Mouse (Mus musculus) limb, embryonic 14.5 days (tissue): ENCODE measurements around the gene Nrip1. TPM values are rescaled to one million over a fixed set of nuclear protein-coding genes. Genes with fewer than 3 reads are reported as not detected.

Source experiments
- ATAC-seq: fragments of 200-750 bp; cut with Nextera tagmentation; 2 replicates; pipeline ENCODE4 v1.8.0; 2017; ENCODE audit warnings: low read depth, moderate number of reproducible peaks, moderate TSS enrichment; ENCODE audit not compliant: low FRiP score
- DNase-seq: peaks from one replicate; pipeline ENCODE4 v3.0.0-alpha.2; 2015; ENCODE audit warnings: low spot score
- H3K27ac ChIP-seq: fragments of 300-500 bp; sonication (generic); replicated peaks from 2 replicates; pipeline ENCODE4 v1.5.1; 2014; ENCODE audit warnings: low read depth, mild to moderate bottlenecking, low read length, moderate library complexity, mixed read lengths
- H3K27me3 ChIP-seq: fragments of 300-500 bp; sonication (generic); 2 replicates; pipeline ENCODE4 v1.6.1; 2014; ENCODE audit warnings: low read length, mixed read lengths; ENCODE audit not compliant: control insufficient read depth, insufficient read depth
- H3K36me3 ChIP-seq: fragments of 300-500 bp; sonication (generic); 2 replicates; pipeline ENCODE4 v1.6.1; 2014; ENCODE audit warnings: mild to moderate bottlenecking, low read length, moderate library complexity, mixed read lengths; ENCODE audit not compliant: control insufficient read depth, insufficient read depth
- H3K4me1 ChIP-seq: fragments of 300-500 bp; sonication (generic); 2 replicates; pipeline ENCODE4 v1.6.1; 2014; ENCODE audit warnings: antibody characterized with exemption, low read length, mixed read lengths; ENCODE audit not compliant: control insufficient read depth, insufficient read depth
- H3K4me2 ChIP-seq: fragments of 300-500 bp; sonication (generic); replicated peaks from 2 replicates; pipeline ENCODE4 v1.6.1; 2014; ENCODE audit warnings: low read depth, mild to moderate bottlenecking, low read length, moderate library complexity; ENCODE audit not compliant: severe bottlenecking
- H3K4me3 ChIP-seq: fragments of 300-500 bp; sonication (generic); replicated peaks from 2 replicates; pipeline ENCODE4 v1.5.1; 2014; ENCODE audit warnings: low read length
- H3K9ac ChIP-seq: fragments of 300-500 bp; sonication (generic); 2 replicates; pipeline ENCODE4 v1.6.1; 2014; ENCODE audit warnings: mild to moderate bottlenecking, low read depth, low read length, moderate library complexity; ENCODE audit not compliant: severe bottlenecking
- H3K9me3 ChIP-seq: fragments of 300-500 bp; sonication (generic); 2 replicates; pipeline ENCODE4 v1.6.1; 2016; ENCODE audit warnings: low read length; ENCODE audit not compliant: control insufficient read depth
- POLR2A ChIP-seq: fragments of 200-500 bp; IDR thresholded peaks from 2 replicates; pipeline ENCODE4 v1.8.0; 2012; ENCODE audit warnings: inconsistent platforms, mild to moderate bottlenecking, moderate library complexity, borderline replicate concordance; ENCODE audit not compliant: insufficient read depth, insufficient read length; ENCODE audit errors: extremely low read depth
- WGBS: fragments of 180-500 bp; shearing (Covaris S2); extraction: QIAGEN DNeasy Blood & Tissue Kit; methylation state at CpG from one replicate; pipeline ENCODE4 v1.1.7; 2014; 5-methylcytosine and 5-hydroxymethylcytosine counted together
- polyA plus RNA-seq, 2 experiments: library from polyadenylated mRNA; depleted of rRNA in 1 of 2; stranded (reverse) in 1 of 2; unstranded in 1 of 2; fragments of >200 nt; fragmentation: Nextera tagmentation in 1 of 2; extraction: Ambion mirVana in 1 of 2; gene quantifications; 2 replicates each; pipeline versions ENCODE4 v1.2.1 to v1.2.3; 2012 to 2014

Nrip1 gene
- polyA plus RNA-seq, 2 experiments = 6.9 to 37.3 TPM

DNA sequence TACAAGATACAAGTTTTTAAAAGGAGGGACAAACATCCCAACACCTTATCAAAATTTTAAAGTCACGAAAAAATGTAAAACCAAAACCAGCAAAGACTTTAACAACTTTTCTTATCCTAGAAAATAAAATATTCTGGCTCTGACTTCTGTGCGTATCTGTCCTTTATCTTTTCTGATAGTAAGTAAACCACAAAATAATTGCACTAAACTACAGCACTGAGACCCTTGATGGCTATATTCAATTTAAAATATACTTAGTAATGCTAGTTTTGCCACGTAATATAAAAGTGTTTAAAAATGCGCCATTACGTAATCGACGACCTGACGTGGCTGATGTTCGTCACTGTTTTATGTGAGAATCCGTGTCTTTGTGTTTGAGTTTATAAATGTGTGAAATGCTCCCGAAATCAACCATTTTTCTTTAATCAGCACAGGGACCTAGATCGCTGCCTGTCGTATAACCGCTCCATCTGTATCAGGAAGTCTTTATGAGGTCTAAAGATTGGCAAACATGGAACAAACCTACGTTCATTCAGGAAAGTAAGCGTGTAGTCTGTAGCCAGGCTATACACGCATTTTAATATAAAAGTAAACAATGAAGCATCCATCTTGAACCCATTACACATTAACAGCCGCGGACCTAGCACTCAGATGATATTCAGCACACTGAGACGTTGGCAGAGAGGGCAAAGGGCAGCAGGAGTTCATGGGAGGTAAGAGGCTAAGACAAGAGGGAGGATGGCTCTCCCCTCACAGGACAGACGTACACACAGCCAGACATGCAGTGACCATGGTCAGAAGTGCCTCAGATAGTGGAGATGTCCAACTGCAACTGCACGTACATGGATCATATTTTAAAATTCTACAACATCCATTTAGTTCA is 56.4 kb downstream of the Nrip1 start:
- ATAC-seq = no peak
- Histone ChIP-seq H3K27me3 (no peaks in the 10 kb centered on the region), H3K36me3 (no peaks in the 10 kb centered on the region), H3K4me3 (no peak overlapping the region), H3K9me3 (no peaks in the 10 kb centered on the region), H3K4me1 (0 out of 2 replicates have a peak, but pooled peaks cover 4% of the 10 kb centered on the region), H3K4me2 (no peak overlapping the region), H3K9ac (no peak overlapping the region), H3K27ac (no peak overlapping the region)
- 80% methylated on average over 22 of the region's 22 CpGs for WGBS
- DNase-seq = no peak
- no peak for TF ChIP-seq POLR2A

DNA sequence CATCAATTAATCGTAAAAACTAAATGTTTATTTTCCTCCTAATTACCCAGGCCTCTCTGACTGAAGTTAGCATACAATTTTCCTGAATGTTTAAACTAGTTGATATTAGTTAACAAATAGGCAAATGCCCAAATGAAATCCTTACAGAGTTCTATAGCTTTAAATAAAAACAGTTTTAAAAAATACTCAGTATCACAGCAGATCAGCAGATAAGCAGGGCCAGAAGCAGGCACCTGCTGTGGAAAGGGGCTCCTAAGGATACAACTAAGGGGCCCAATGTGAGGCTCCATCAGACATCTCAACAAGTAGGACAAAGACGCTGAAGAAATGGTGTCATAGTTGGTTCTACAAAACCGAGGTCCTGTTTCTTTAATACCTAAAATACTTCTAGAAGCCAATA is 58.0 kb downstream of the Nrip1 start:
- whole genome bisulfite sequencing = 91% methylated on average over 3 of the region's 3 CpGs
- no peaks in the 10 kb centered on the region for H3K36me3 ChIP-seq
- H3K4me1 ChIP-seq = no peaks in the 10 kb centered on the region
- no peaks in the 10 kb centered on the region for H3K9me3 ChIP-seq
- DNase-seq (no peak), ATAC-seq (no peak)
- TF ChIP-seq POLR2A = no peak
- H3K27ac ChIP-seq = no peak overlapping the region
- H3K4me2 ChIP-seq = no peak overlapping the region
- no peak overlapping the region for H3K9ac ChIP-seq
- no peak overlapping the region for H3K4me3 ChIP-seq
- no peaks in the 10 kb centered on the region for H3K27me3 ChIP-seq

DNA sequence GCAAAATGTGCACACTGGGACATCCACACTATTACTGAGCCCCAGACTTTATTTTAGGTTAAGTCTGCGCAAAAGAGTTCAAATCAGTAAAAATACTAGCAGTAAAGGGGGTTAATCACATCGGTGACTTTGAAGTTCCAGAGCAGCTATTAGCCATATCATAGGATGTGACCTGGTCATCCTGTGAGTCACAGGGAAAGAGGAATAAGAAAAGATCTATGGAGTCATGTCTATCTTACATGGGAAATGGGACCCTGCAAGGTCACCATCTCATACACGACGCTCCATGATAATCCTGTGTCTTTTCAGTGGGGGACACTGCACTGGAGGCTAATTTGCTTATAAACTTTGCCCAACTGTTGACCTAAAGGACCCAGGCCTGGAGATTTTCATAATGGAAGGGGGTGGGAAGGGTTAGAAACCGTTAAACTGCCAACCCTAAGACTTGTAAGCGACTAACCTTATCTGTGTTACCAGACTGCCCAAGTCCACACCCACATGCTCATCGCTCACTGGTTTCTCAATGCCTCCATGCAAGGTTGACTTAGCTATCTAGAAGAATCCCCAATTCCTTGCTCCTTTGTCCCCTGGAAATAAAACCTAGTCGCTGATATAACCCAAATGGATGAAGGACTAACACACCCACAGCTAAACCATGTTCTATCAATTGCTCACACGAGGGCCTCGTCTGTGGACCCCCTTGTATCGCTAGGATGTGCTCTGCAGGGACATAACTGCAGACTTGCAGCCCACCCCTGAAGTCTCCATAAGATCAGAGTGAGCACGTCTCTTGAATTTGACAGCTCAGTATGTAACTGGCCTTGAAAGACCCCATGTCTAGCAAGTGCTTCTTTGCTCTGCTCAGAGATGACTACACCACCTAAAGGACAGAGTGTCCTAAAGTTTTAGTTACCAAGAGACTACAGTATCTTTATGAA is 59.3 kb downstream of the Nrip1 start:
- Histone ChIP-seq H3K4me2 (no peak overlapping the region), H3K27ac (no peak overlapping the region), H3K4me1 (no peaks in the 10 kb centered on the region), H3K4me3 (no peak overlapping the region), H3K27me3 (no peaks in the 10 kb centered on the region), H3K36me3 (no peaks in the 10 kb centered on the region; the same call in 1 of the 2 replicates), H3K9me3 (no peaks in the 10 kb centered on the region), H3K9ac (no peak overlapping the region)
- DNase-seq (no peak), ATAC-seq (no peak)
- no peak for TF ChIP-seq POLR2A
- 84% methylated on average over 12 of the region's 12 CpGs for WGBS

DNA sequence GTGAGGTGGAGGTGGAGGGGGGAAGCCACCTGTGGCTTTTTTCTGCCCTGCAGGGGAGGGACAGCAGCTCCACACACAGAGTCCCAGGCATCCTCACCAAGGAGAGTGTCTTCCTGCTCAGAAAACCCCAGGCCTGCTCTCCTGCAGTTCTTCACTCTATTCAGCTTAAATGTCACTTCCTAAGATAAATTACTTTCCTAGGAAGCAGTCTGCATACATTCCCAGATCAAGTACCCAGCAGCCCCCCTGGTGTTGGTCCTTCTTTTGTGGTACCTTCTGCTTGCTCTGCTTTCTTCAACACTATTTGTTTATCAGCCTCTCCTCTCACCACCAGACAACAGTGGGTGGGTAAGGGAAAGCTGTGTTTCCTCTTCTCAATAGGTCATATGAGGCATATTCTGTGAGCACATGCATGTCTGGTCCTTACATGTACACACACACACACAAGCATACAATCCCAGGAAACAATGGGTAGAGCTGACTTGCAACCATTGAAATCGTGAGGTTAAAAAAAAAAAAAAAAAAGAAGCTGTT is 60.7 kb downstream of the Nrip1 start:
- TF ChIP-seq POLR2A = no peak
- Histone ChIP-seq H3K9me3 (no peaks in the 10 kb centered on the region), H3K27ac (no peak overlapping the region), H3K27me3 (no peaks in the 10 kb centered on the region), H3K4me3 (no peak overlapping the region), H3K36me3 (no peaks in the 10 kb centered on the region; the same call in 1 of the 2 replicates), H3K4me2 (no peak overlapping the region), H3K4me1 (no peaks in the 10 kb centered on the region), H3K9ac (no peak overlapping the region)
- ATAC-seq (no peak), DNase-seq (no peak)
- 38% methylated on average over 1 of the region's 1 CpGs for WGBS

DNA sequence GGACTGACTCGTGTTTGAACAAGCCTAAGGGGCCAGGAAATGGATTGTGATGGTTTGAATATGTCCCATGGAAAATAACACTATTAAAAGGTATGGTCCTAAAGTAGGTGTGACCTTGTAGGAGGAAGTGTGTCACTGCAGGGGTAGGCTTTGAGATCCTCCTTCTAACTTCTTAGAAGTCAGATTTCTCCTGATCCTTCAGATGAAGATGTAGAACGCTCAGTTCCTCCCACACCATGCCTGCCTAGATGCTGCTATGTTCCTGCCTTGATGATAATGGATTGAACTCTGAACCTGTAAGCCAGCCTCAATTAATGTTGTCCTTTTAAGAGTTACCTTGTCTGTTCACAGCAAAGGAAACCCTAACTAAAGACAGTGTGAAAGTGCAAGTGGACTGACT is 62.8 kb downstream of the Nrip1 start:
- no peak overlapping the region for H3K27ac ChIP-seq
- no peak overlapping the region for H3K4me2 ChIP-seq
- no peaks in the 10 kb centered on the region for H3K27me3 ChIP-seq
- H3K4me1 ChIP-seq = no peaks in the 10 kb centered on the region
- H3K9ac ChIP-seq = no peak overlapping the region
- H3K36me3 ChIP-seq = no peaks in the 10 kb centered on the region; the same call in 1 of the 2 replicates
- WGBS = 76% methylated on average over 2 of the region's 2 CpGs
- no peak for DNase-seq
- no peak overlapping the region for H3K4me3 ChIP-seq
- no peaks in the 10 kb centered on the region for H3K9me3 ChIP-seq
- no peak for ATAC-seq
- no peak for TF ChIP-seq POLR2A
